Mouse (Mus musculus) liver, adult 2 months (tissue): ENCODE results near the gene Exoc8.

Experiments
- CTCF ChIP-seq: fragments of 200-500 bp; IDR thresholded peaks from 2 replicates; pipeline ENCODE4 v1.5.1; 2011; ENCODE audit warnings: low read depth, low read length, control low read depth
- POLR2A ChIP-seq: fragments of 200-500 bp; IDR thresholded peaks from 2 replicates; pipeline ENCODE4 v1.6.1; 2011; ENCODE audit warnings: low read length, control low read depth; ENCODE audit not compliant: insufficient read depth; ENCODE audit errors: extremely low read depth

DNA sequence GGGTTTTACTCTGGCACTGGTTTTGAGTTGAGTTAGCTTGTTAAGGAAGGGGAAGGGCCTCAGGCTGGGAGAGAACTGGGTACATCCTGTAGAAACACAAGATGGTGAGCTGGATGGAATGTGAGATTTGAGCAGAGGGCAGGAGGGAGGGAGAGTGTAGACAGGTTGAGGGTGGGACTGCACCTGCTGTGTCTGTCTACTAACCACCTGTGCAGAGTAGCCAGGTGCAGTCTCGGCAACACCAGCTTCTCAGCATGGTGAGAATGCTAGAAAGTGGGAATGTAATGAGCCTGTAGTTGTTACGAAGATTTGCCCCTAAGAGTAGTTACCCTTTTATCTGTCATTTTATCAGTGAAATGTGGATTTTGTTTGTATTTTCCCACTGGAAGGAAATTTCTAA, 8.0 kb upstream of the Exoc8 start:
- no peak for TF ChIP-seq CTCF
- TF ChIP-seq POLR2A = no peak
